Mouse (Mus musculus) left cerebral cortex, adult 6 months (tissue): Measurements from ENCODE around the gene Fancf. TPM values are rescaled to one million over a fixed set of nuclear protein-coding genes. Genes with fewer than 3 reads are reported as not detected.

Source experiments
- long read RNA-seq, 2 experiments: library from polyadenylated mRNA; unstranded; transcript quantifications; one replicate each; pipeline ENCODE4 v2.0.0; 2019 to 2020
- polyA plus RNA-seq: library from polyadenylated mRNA; unstranded; fragments of <200 nt; fragmentation: Nextera tagmentation; gene quantifications from 2 replicates; pipeline ENCODE4 v1.2.3, GENCODE M21; 2021

Gene Fancf
- polyA plus RNA-seq = 0.94 and 9.0 TPM in 2 replicates
- long read RNA-seq, experiment 1 = 0 reads
- long read RNA-seq, experiment 2 = 0 reads

GRCm38 (mm10) chr7:51862097-51862492, at the start of gene Fancf:
TSS of gene Fancf (minus strand) at chr7:51862267.

GRCm38 (mm10) chr7:51861250-51862096, 594 bp downstream of the Fancf start, which contains the start of gene Gas2:
TSS of gene Gas2 (plus strand) at chr7:51862015.

Other genes starting within 250 kb of the Fancf start
- gene Slc17a6, start 240.3 kb downstream of the Fancf start, polyA plus RNA-seq = 9.2 and 12.5 TPM in 2 replicates
- gene Gas2, start 252 bp downstream of the Fancf start, polyA plus RNA-seq = 6.4 and 6.8 TPM in 2 replicates
- gene Svip, start 143.8 kb upstream of the Fancf start, polyA plus RNA-seq = 39.4 and 44.6 TPM in 2 replicates
- gene 1700015G11Rik, start 153.5 kb upstream of the Fancf start, polyA plus RNA-seq = not detected in 2 replicates